Mouse (Mus musculus): ENCODE measurements around the gene Fhl2.

DNA sequence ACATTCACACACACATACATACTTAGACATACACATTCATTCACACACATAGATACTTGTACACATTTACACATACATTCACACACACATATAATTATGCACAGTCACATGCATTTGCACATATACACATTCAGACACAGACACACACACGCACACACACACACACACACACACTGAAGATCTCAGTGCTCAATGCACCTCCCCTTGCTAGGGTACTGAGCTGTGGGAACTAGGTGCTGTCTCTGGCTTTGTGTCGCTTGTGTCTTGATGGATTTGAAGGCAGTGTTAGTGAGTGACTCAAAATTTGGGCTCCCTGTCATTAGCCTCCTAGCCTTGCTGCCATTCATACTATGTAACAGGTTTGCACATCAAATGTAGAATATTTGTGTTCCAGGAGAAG, 74.2 kb downstream of the Fhl2 start:
- TF ChIP-seq CTCF (IDR thresholded peaks at IDR 0.05; ENCODE audit: control insufficient read depth, insufficient read depth, insufficient read length), result no peak
- no peak for TF ChIP-seq USF1 (IDR thresholded peaks at IDR 0.05; ENCODE audit: low read depth)
- no peak for TF ChIP-seq MAX (IDR thresholded peaks at IDR 0.05)

Data from C2C12 (cell line).